Mouse (Mus musculus) granulocyte monocyte progenitor cell, adult 5-6 weeks (primary cell): ENCODE results near the gene Tctn1. TPM values are rescaled to one million over a fixed set of nuclear protein-coding genes. Genes with fewer than 3 reads are reported as not detected.

Experiments
- ATAC-seq: replicated peaks from 2 replicates; pipeline ENCODE4 v1.8.0; 2016; ENCODE audit warnings: mild to moderate bottlenecking, moderate TSS enrichment, inconsistent platforms; ENCODE audit not compliant: poor library complexity, severe bottlenecking
- total RNA-seq, 2 experiments: library from RNA; stranded (forward) in 1 of 2; stranded (reverse) in 1 of 2; fragments of 200-712, 200-1000 nt in 1 of 2; fragments of >200 nt in 1 of 2; fragmentation: Nextera tagmentation in 1 of 2; gene quantifications; 2 replicates each; pipeline ENCODE4 v1.2.3; 2014 to 2017

Tctn1 gene
- total RNA-seq (2014; fragmentation: Nextera tagmentation), result 7.2 and 9.3 TPM in 2 replicates
- 1.8 and 4.3 TPM in 2 replicates for total RNA-seq (2017)

DNA sequence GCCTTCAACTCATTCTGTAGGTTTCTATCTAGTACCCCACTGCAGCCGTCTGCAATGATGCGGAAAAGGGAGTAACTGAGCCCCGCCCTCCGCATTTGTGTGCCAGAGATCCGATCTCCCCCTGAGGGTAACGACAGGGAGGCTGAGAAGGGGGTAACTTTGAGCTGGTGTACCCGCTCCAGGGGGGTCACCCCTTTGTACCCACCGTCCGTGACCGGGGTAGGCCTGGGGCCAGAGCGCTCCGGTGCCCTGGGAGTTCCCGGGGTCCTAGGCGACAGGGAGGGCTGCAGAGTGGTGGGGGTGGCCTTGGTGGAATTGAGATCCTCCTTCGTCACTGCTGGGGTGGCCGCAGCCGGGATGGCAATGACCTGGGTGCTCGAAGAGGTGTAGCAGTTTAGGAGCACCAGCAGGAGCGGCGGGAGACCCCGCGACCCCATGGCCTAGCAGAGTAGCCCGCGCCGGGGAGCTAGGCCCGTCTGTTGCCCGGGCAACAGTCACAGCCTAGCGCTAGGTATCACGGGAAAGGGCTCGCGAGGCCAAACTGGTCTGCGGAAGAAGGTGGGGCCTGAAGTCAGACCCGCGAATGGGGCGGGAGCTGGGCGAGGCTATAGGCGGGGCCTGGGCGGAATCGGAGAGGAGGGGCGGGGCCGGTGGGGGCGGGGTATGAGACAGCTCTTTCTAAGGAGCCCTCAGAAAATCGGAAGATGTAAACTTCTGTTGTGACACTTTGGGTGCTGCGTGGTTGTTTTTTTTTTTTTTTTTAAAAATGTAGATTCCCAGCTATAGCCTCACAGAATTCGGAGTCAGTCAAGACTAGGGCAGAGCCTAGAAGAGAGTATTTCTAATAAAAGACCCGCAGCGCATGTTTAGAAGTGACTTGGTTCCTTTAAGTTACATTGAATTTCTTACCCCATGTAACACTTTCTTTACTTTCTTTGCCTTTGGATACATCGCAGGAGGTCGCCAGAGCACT, at the start of gene Tctn1:
Tctn1 (minus strand) TSS at position 528 of the 973 bp plus-strand sequence.
- peak; percentile 89 for ATAC-seq

DNA sequence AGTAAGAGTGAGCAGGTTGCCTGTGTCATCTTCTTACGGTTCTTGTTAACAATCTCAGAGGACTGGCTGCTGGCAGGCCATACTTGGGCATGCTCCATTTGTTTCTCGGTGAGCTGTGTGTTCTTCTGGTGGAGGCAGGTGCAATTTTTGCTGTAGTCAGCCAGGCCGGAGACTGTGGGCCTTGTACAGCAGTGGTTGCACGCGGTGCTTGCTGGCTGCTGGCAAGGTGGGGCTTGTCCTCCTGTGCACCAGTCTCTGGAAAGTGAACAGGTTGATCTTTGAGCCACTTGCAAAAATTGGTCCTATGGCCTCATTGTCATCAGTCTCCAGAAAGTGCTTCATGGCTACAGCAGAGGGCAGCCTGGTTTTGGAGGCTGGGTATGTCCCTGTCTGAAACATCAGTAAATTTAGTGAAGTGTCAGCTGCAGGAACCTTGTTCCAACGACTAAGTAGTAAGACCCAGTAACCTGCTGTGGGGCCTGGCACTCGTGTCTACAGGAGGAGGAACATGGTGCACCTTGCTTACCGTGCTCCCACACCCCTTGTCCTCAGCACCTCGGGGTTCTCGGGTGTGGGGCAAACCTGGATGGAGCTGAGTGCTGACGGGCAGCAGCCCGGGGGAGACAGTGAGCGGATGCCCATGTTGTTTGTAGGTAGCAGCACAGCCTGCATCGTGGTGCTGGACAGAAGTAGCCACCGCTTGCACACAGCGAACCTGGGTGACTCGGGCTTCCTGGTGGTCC, 48.9 kb upstream of the Tctn1 start:
- ATAC-seq, result no peak

DNA sequence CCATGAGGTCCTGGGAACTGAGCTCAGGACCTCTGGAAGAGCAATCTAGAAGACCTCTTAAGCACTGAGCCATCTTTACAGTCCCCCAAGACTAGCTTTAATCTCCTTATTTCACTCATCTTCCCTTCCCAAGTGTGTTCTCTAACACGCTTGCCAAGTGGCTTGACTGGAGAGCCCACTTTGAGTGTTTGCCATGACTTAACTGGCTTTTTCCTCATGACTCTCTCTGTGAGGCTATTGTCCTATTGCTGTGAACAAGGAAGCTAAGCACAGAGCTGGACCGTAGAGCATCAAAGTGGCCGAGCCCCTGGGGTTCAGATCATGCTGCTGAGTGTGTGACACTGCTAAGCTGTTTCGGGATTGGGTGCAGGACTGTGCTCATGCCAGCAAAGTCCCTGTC, 48.1 kb upstream of the Tctn1 start:
- no peak for ATAC-seq

GRCm38 (mm10) chr5:122311692-122312091, 47.4 kb upstream of the Tctn1 start:
- no peak for ATAC-seq

GRCm38 (mm10) chr5:122310699-122311098, 46.4 kb upstream of the Tctn1 start:
- no peak for ATAC-seq

DNA sequence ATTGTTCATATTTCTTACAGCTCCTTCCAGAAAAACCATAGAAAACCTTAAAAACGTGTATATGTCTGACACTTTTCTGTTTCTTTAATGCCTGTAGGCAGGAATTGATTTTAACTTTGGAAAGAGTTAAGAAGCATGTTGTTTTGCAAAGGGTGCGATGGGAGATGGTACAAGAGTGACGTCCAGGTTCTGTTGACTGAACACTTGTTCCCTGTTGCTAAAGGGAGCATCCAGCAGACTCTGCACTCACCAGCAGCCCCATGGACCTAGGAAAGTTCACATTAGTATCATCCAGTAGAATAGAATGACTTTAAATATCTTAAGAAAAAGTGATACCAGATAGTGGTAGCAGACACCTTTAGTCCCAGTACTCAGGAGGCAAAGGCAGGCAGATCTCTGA, 42.3 kb upstream of the Tctn1 start:
- ATAC-seq, result no peak

DNA sequence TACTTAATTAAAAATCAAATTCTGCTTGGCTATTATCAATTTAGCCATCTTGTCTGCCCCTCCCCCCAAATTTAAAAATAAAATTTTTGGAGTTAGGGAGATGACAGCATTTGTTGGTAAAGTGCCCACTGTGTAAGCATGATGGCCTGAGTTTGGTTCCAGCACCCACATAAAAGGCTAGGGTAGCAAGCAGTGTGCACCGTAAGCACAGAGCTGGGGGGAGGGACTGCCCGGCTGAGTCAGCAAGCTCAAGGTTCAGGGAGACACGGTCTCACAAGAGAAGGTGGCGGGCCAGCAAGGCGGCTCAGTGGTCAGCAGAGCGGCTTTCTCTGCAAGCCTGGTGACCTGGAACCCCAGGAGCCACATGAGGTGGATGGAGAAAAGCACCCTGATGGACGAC, 41.2 kb upstream of the Tctn1 start:
- no peak for ATAC-seq

- 0 out of 2 replicates have a peak, but pooled peaks have one; percentile 12 for ATAC-seq
Measured at GRCm38 (mm10) chr5:122304541-122304940, 40.3 kb upstream of the Tctn1 start.

DNA sequence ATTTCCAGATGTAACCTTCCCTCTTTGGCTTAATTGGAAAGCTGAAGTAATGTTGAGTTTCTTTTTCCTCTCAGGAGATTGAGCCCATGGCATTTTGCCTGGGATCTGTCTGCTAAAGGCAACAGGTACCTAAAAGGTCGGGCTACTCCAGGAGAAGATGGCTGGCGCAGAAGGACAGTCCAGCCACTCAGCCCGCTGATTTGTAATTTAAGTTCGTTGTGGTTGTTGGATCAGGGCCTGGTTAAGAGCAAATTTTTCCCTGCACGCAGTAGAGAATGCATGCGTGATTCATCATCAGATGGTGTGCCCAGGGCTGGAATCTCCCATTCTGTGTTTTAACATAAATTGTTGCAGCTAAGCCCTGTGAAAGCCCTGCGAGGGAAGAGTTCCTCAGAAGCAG, 39.7 kb upstream of the Tctn1 start:
- ATAC-seq, result no peak

GRCm38 (mm10) chr5:122302810-122303745, 38.8 kb upstream of the Tctn1 start:
- ATAC-seq, result peak; percentile 97

GRCm38 (mm10) chr5:122300071-122300518, 35.8 kb upstream of the Tctn1 start:
- no peak for ATAC-seq

DNA sequence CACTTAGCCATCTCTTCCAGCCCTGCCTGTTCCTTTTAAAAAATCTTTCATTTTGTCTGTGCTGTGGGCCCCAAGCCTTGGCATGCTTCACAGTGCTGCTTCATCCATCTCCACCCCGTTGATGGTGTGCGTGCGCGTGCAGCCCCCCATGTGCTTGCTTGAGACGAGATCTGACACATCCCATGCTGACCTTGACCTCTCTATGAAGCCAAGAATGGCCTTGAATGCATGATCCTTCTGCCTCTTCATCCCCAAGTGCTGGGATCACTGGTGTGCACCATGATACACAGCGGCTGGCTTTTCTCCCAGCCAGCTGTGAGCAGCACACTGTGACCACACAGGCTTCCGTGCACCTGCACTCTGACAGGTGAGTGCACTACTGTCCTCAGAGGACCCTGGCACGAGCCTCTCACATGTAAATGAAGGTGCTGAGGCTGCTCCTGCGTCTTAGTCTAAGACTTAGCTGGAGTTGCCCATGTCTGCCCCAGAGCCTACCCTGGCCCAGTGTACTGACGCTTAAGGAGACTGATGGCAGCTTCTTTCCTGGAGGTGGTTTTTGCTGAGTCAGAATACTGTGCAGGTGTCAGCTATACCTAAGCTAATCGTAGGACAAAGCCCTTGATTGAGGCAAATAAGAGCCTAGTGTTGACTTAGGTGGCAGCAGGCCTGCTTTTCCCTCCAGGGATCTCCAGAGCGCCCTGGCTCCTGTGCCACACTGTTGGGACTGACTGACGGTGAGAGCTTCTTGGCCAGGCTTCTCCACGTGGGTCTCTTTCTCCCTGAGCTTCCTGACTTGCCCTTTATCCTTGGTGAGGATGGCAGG, 31.1 kb upstream of the Tctn1 start:
- no peak for ATAC-seq

DNA sequence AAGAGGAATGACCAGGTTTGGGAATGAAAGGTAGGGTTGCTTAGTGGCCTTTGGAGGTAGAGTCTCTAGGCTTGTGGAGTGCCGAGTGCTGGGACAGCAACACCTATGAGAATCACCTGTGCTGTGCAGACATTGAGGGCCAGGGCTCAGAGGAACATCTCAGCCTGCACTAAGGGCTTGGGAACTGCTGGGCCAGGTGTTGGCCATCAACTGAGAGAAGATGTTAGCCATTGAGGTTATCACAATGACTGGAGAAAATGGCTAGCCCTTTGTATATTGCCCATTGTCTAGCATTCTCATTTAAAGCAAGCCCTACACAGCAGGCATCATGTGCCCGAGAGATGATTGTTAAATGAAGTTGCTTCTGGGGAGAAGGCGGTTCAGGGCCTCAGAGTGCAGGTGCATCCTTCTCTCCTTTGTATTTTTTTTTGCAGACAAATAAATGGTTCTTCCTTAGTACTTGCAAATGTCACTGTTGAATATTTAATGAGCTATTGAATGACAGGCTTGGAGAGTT, 30.0 kb upstream of the Tctn1 start:
- no peak for ATAC-seq

GRCm38 (mm10) chr5:122293131-122293530, 28.9 kb upstream of the Tctn1 start:
- no peak for ATAC-seq

GRCm38 (mm10) chr5:122291553-122292339, 27.5 kb upstream of the Tctn1 start:
- ATAC-seq, result no peak

DNA sequence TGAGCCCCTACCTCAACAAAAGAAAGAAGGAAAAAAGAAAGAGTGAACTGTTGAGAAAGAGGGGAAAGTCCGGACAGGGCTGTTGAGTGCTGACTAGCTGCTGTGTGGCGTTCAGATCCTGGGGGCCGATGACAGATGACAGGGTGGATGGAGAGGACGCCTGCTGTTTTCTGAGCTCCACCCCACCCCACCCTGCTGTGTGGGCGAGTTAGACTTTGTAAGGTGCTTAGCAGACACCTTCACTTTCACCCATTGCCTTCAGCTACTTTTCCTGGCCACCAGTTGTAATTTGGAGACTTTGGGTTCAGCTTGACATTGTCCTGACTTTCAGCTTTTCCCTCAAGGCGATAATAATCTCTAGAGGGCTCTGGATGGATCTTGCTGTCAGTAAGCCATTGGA, 26.9 kb upstream of the Tctn1 start:
- ATAC-seq, result no peak

- no peak for ATAC-seq
Measured at GRCm38 (mm10) chr5:122288147-122288811, 24.0 kb upstream of the Tctn1 start.

- ATAC-seq, result no peak
Measured at GRCm38 (mm10) chr5:122287026-122287425, 22.8 kb upstream of the Tctn1 start.
